Mouse (Mus musculus) yolk sac, embryonic 10.5 days (tissue): ENCODE measurements at regions not wholly inside any gene's neighbourhood (a gene's known extent, or its start where the extent isn't known, plus 50 kb on each side); places are given as distances from the start of the nearest gene placed in this dataset.

ENCODE experiments used
- DNase-seq: peaks from one replicate; pipeline ENCODE4 v3.0.0-alpha.2; 2017; ENCODE audit warnings: low spot score

DNA sequence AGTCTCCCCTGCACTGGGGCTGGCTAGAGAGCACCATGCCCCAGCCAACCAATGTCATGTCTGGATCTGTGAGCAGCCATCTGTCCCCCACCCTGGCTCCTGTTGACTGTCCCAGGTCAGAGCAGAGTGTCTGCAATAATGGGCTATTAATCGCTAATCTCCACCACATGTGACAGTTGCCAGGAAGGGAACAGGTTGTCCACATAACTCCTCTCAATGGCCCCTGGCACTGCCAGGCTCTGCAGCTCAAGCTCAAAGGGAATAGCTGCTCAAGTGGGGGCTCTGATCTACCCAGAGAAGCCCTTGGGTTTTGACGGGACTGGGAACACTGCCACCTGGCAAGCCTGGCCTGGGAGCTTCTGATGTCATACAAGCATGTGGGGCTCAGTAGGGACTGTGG, 231.4 kb downstream of the Cryba4 start:
- DNase-seq, result no peak

DNA sequence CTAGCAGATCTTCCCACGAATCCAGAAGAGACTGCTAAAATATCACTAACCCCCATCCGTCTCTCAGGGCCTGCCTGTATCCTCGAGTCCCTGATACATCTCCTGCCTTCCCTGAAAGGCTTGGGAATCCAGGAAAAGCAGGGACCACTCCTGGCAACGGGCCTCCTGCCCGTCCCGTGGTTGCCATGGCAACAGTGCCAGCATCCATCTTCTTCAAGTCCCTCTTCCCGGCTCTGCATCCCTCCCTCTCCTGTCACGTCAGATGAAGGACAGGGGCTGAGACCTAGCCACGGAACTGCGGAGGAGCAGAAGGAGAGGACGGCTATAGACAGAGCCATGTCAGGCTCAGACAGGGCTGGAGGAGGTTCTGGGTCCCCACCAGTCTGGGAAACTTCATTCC, 222.4 kb downstream of the Cryba4 start:
- no peak for DNase-seq

DNA sequence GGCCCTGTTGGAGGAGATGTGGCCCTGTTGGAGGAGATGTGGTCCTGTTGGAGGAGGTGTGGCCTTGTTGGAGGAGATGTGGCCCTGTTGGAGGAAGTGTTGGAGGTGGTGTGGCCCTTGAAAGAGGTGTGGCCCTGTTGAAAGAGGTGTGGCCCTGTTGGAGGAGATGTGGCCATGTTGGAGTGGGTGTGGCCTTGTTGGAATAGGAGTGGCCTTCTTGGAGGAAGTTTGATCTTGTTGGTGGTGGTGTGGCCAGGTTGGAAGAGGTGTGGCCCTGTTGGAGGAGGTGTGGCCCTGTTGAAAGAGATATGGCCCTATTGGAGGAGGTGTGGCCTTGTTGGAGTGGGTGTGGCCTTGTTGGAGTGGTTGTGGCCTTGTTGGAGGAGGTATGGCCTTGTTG, 220.3 kb downstream of the Cryba4 start:
- DNase-seq, result no peak

DNA sequence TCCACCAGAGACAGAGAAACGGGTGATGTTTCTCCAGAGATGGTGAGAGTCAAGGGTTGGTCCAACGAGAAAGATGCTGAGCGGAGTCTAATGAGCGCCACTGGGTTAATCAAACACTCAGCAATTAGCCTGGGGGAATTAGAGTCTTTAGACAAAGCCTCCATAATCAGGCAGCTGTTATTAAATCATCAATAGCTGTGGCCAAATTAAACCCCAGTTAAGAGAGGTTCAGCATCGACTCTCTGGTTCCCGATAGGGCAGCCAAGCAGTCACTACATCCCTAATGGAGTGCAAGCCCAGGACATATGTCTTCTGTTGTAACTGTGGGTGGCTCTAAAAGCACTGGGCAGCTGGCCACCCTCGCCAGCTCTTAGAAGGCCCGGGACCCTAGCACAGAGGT, 216.9 kb downstream of the Cryba4 start:
- no peak for DNase-seq

DNA sequence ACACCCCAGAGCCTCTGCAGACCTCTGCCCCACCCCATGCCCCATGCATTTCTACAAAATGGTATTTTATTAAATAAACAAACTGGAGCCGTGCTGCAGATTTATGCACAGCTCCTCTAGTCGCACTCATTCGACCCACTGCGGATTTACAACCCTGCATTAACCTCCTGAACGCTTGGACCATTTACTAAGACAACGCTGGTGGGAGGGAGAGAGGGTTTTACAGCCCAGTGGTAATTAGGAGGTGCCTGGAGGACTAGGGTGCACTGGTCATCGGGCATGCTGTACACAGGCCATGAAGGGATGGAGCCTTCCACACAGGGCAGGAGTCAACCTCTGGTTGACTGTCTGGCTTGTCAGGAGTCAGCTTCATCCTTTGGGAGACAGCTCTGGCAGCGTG, 215.2 kb downstream of the Cryba4 start:
- DNase-seq, result peak; percentile 10

DNA sequence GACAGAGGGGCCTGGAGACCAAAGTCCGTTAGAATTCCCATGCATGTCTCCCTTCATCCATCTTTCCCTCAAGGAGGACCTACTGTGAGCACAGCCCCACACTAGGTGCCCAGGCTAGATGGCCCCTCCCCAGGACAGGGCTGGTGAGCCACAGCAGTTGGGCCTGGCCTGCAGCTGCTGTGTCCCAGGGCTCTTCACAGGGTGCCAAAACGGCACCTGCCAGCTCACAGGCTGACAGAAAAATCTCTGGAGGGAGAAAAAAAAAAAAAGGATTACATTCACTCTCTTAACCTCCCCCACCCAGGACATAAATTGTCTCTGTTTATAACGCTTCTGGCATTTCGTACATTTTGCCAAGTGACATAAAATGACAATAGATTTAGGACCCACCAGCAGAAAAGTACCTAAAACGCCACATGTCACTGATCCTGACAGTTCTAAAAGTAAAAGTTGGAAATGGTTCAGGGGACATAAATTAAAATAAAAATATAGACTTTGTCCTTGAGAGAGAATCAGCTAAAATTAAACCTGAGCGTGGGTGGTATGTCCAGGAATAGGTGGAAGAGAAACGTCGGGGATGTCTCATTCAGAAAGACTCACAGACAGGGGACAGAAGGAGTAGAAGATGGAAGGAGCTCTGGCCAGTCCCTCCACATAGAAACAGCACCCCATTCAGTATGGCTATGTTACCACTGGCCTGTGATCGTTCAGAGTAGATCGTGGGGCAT, 212.5 kb downstream of the Cryba4 start:
- DNase-seq, result no peak

DNA sequence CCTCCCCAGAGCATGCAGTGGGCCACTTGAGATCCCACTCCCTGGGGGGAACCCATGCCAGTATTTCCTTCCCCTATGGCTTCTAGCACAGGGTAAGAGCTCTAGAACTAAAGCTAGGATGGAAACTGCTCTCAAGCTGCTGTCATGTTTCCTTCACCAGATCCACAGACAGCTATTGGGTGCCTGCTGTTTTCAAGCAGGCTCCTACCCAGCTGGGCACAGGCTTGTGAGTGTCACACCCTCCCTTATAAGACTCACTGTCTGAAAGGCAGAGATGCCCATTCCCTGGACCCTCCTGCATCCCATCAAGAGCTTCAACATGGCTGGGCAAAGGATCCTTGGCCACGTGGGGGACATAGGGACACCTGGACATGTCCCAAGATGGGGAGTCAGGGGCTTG, 211.6 kb downstream of the Cryba4 start:
- no peak for DNase-seq

DNA sequence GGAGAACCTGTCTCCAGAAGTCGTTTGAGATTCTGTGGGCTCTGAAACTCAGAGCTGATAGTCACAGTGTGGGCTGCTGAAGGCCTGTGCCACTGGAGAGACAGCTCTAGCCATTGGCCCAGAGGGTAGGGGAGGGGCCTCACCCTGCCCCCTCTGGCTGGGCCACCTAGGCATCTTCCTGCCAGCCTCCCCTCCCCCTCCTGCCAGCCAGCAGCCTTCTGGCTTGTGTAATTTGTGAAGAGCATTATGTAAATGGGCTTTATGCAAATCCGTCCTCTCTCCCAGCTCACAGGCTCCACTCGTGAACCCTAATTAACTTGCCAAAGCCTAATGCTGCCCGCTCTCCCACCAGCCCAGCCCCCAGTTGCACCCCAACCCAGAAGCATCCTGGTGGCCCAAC, 211.0 kb downstream of the Cryba4 start:
- DNase-seq, result no peak

DNA sequence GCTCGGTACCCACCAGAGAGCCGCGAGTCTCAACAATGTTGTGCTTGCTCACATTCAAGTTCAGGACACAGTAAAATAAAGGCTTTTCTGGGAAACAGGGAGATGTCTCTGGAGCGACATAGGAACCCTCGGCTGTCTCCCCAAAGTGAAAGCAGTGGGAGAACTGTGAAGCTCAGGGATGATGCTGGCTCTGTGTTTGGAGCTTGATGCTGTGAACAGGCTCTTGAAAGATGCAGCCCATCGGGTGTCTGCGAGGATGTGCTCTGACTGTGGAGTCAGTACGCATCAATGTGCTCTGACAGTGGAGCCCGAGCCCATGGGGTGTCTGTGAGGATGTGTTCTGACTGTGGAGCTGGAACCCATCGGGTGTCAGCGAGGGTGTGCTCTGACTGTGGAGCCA, 210.1 kb downstream of the Cryba4 start:
- DNase-seq, result no peak

DNA sequence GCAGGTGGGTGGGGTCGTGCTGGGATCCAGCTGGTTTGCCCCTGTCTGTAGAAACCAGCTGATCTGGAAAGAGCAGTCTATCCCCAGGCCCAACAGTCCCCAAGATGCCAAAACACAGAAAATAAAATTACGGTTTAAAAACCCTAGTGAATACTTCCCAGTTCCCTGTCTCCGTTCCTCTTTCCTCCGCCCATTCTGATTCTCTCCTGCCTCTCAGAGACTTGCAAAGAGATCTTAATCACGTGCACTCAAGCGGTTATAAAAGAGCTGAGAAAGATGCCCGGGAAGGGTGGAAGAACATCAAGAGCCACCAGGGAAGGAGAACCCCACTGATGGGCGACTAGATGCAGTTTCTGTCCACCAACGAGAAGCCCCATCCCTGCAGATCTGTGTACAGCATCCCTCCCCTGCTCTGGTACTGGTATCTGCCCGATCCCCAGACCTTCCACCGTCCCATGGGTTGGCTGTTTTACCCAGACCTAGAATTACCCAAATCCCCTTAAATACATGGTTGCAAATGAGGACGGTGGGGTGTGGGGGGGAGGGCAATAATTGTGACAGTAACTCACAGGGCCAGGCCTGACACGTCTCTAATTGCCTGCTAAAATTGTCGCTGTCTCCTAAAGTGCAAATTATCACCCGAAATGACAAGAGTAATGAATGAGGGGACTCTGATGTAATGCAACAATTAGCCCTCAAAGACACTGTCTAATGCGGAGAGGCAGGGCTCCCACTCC, 202.1 kb downstream of the Cryba4 start:
- no peak for DNase-seq

DNA sequence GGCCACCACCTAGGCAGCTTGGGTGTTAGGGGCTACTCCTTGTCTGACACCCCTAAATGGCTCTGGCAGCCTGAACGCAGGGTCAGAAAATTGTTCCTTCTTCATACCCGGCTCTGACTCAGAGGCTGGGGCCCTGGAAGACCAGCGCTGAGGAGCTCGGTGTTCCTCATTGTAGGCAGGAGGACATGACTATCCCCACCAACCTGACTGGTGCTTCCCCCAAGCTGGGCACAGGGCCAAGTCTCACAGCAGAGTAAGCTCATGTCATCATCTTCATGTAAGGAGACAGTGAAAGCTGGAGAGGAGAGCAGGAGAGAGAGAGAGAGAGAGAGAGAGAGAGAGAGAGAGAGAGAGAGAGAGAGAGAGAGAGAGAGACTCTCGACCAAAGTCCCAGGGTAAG, 201.4 kb downstream of the Cryba4 start:
- DNase-seq, result no peak

DNA sequence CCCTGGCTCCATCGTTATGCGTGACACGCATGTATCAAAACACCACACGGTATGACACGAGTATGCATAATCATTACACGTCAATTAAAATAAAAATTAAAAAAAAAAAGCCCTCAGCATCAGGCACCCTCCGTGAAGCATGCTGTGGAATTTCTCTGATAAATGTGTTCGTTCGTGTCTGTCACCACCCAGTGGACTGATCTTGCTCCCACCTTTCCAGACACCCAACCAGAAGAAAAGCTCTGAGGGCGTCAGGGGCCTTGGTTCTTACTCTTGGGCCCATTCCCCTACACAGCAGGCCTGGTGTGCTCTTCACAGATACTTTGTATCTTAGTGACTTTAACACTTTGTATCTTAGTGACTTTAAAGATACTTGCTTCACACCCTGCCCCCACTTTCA, 200.5 kb downstream of the Cryba4 start:
- DNase-seq, result no peak

DNA sequence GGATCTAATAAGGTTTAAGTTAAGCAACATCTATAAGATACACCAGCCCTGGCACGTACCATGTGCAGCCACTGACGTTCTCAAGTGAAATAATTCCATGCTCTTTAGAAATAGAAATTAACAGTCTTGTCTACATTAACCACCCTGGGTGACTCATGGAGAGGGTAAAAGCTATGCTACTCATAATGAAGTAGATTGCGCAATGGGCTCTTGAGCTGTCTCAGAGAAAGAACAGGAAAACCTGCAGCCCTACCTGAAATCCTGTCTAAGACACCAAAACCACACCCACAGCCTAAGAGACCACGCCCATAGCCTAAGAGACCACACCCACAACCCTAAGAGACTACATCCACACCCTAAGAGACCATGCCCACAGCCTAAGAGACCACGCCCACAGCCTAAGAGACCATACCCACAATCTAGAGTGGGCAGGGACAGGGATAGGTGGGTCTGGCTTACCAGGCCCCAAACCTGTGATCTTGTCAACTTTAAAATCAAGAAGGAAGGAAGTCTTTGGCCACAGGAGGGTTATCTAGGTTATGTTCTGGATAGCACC, 198.6 kb downstream of the Cryba4 start:
- DNase-seq, result no peak

DNA sequence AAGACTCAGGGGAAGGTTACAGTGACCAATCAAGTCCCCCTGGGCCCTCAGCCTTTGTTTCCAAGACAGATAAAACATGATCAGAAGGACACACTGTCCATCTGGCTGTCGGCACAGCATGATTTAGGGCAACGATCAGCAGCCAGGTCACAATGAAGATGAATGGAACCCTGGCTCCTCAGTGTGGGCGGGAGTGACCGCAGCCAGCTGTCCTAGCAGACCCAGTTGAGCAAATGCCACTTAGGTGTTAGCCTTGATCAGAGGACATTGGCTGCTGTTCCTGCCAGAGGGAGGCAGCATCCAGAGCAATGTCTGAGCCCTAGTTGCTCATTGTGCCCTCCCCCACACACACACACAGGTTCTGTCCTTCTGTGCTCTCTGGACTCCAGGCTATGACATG, 197.3 kb downstream of the Cryba4 start:
- no peak for DNase-seq

DNA sequence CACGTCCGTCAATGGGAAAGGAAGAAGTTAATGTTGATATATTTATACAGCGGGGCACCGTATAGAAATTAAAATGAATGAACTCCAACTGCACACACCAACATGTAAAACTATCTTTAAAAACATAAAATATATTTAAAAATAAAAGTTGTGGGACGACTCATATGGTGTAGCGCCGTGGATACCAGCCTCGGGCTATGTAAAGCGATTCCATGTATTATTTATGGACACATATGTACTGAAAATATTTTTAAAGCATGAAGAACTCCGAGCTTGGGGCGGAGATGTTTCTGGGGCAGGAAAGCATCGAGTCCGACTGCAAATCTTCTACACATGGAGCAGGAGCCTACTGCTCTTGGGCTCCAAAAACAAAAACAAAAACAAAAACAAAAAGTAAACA, 182.4 kb downstream of the Cryba4 start:
- DNase-seq, result no peak

DNA sequence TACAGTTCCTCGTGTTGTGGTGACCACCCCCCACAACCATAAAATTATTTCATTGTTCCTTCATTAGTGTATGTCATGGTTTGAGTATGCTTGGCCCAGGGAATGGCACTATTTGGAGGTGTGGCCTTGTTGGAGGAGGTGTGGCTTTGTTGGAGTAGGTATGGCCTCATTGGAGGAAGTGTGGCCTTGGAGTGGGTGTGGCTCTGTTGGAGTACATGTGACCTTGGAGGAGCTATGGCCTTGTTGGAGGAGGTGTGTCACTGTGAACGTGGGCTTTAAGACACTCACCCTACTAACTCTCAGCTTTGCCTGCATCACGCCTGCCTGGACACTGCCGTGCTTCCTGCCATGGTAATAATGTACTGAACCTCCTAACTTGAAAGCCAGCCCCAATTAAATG, 179.9 kb downstream of the Cryba4 start:
- DNase-seq, result no peak

DNA sequence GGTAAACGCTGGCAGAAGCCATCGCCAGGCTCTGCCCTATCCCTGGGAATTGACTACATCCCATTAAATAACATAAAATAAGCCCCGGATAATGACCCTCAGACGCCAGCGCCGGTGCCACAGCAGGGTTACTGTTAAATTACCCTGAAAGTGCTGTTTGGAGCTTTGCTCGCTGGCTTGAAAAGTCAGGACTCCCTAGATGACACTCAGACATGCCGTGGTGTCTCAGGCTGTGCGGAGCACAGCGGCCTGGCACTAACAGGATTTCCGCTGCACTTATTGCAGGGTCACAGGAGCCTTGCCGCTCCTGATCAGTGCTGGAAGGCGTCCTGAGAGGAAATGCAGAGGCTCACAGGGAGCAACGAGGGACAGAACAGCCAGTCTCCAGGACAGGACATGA, 175.2 kb downstream of the Cryba4 start:
- DNase-seq, result no peak

DNA sequence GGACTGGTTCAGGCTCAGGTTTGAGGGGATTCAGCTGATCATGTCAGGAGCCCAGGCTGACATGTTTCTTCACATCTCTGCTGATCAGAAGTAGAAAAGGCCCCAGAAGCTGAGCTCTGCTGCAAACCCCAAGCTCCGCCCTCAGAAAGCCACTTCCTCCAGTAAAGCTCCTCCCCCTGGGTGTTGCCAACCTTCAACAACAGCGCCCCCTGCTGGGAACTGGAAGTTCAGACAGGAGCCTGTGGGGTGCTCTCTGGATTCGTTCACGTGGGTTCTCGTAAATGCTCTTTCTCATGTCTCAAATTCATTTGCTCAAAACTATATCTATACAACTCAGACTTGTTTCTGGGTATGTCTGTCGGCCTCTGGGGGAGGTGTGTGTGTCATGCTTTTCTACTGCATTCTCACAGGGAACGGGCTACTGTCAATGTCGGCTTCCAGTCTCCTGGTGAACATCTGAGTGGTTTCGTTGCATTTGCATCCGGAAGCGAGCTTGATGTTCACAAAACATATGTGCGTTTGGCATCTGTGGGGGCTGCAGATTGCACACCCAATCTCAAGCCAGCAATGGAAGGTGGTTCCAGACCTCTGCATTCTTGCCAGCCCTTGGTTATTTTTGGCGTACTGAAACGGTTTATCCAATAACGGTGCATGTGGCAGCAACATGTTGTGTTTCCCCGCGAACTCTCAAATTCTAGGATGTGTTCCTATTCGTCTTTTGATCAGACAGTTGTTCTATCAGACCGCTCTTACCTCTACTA, 174.3 kb downstream of the Cryba4 start:
- peak; percentile 6 for DNase-seq

DNA sequence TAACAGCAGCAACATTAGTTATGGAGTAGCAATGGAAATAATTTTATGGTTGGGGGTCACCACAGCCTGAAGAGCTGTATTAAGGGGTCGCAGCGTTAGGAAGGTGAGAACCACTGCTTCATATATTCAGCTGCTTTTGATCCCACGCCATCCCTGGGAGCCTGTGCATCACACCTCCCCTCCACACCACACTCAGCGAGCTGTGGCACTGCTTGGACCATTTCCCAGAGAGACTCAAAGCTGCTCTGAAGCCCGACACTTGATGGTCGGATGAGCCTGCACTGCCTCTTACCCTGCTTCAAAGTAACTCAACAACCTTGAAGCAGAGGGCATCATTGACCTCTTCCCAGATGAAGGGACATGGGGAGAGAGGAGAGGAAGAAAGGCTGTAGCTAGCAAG, 171.3 kb downstream of the Cryba4 start:
- DNase-seq, result no peak

DNA sequence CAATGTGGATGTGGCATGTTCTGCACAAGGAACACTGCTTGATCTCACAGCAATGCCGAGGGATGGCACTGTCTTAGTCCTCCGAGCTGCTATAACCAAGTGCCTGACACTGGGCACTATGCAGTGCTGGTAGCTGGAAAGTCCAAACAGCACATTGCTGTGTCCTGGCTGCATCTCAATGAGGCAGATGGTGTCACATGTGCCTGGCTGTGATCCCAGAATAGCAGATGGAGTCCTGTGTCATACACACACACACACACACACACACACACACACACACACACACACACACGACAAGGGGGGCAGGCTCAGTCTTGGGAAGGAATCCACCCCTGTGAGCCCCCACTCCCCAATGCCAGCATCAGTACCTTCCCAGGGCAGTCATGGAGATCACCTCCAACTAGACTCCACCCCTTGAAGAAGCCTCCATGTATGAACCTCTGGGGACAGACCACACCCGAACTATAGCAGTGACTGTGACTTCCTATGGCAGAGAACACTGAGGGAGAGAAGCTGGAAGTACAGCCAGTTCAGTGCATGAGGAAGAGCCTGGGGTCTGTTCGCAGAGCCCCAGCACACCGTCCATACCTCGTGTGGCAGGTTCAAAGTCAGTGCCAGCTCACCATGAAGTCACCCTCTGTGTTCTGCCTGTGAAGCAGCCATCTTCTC, 160.3 kb downstream of the Cryba4 start:
- no peak for DNase-seq

DNA sequence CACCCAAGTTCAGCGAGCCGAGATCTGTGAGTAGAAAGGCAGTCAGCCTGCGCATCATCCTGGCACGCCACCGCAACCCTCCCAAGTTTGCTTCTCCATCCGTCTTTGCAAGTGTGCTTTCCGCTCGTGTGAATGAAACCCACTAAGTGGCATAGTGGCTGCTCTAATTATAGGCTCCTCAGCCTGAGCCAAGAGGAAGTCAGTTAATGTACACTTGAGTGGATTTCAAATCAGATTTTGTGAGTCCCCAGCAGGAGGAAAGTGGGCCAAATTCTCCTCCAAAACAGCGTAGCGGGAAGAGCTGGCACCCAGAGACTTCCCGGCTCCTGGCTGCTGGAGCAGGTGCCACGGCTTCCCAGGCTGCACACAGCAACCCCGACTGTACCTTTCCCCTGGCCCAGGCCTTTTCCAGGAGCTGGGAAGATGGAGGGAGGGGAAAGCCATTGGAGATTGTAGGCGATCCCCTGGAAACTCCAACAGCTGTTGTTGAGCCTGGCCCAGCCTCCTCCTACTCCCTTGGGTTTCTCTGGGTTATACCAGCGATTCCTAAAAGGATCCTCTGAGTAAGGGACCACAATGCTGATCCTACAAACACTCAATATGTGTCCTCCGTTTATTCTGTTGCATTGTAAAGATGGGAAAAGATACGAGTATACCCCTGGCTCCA, 158.3 kb downstream of the Cryba4 start:
- no peak for DNase-seq
